In genomic region chr2:30392114-30392576, GRCm38 (mm10) we compare ENCODE assay signal across 8 mouse cellular contexts. TPM values are rescaled to one million over a fixed set of nuclear protein-coding genes. Genes with fewer than 3 reads are reported as not detected.
A peak's percentile ranks its signal among the peaks of the same experiment; 100 is the strongest.
DNase-seq lines count a peak whose midpoint lies in the region; ATAC-seq and TF ChIP-seq lines count a peak whose summit lies in the region.

Gene Dolpp1 (plus strand): TSS chr2:30392254.

- peaks cover 5% of the 10 kb centered on the region; the same call in 1 of the 2 replicates for H3K9me3 ChIP-seq in erythroblast, embryonic 14.5 days (ENCODE audit: control insufficient read depth, low read length)
- no peaks in the 10 kb centered on the region for H3K9me3 ChIP-seq in heart, embryonic 12.5 days (replicated peaks)
- H3K9me3 ChIP-seq in kidney, postnatal 0 days (replicated peaks; ENCODE audit: low read length): no peaks in the 10 kb centered on the region
- H3K9me3 ChIP-seq in liver, embryonic 11.5 days (ENCODE audit: control insufficient read depth, low read length): no peaks in the 10 kb centered on the region
- H3K9me3 ChIP-seq in stomach, embryonic 14.5 days (ENCODE audit: control insufficient read depth, low read depth, low read length): no peaks in the 10 kb centered on the region

- H3K27ac ChIP-seq in heart, embryonic 12.5 days (ENCODE audit: poor library complexity, severe bottlenecking): peak within 1 kb of the TSS; percentile 82
- peak within 1 kb of the TSS; percentile 61 for H3K27ac ChIP-seq in kidney, postnatal 0 days
- peak within 1 kb of the TSS; percentile 84 for H3K27ac ChIP-seq in liver, embryonic 11.5 days (ENCODE audit: low read depth, low read length)
- peak within 1 kb of the TSS; percentile 88 for H3K27ac ChIP-seq in stomach, embryonic 14.5 days (ENCODE audit: low read length)

- peaks cover 38% of the 10 kb centered on the region for H3K4me1 ChIP-seq in erythroblast, embryonic 14.5 days (ENCODE audit: control insufficient read depth)
- H3K4me1 ChIP-seq in heart, embryonic 12.5 days (replicated peaks): peaks cover 16% of the 10 kb centered on the region
- no peaks in the 10 kb centered on the region; the same call in 1 of the 2 replicates for H3K4me1 ChIP-seq in kidney, postnatal 0 days (replicated peaks; ENCODE audit: insufficient read depth, low read length)
- peaks cover 14% of the 10 kb centered on the region for H3K4me1 ChIP-seq in liver, embryonic 11.5 days (replicated peaks; ENCODE audit: control insufficient read depth, insufficient read depth, low read length)
- H3K4me1 ChIP-seq in stomach, embryonic 14.5 days (ENCODE audit: control insufficient read depth, insufficient read depth, low read length): peaks cover 7% of the 10 kb centered on the region; the same call in 1 of the 2 replicates

- TF ChIP-seq POLR2A in brain, embryonic 14.5 days (IDR thresholded peaks at IDR 0.05; ENCODE audit: borderline replicate concordance, extremely low read depth, insufficient read depth, insufficient read length, poor library complexity, severe bottlenecking): no peak; the same call in 1 of the 2 replicates

- H3K36me3 ChIP-seq in C2C12 (ENCODE audit: control insufficient read depth, insufficient read depth): peaks cover 7% of the 10 kb centered on the region
- H3K36me3 ChIP-seq in erythroblast, embryonic 14.5 days (ENCODE audit: control insufficient read depth): peaks cover 33% of the 10 kb centered on the region
- H3K36me3 ChIP-seq in heart, embryonic 12.5 days: peaks cover 20% of the 10 kb centered on the region
- peaks cover 9% of the 10 kb centered on the region for H3K36me3 ChIP-seq in kidney, postnatal 0 days (ENCODE audit: insufficient read depth, low read length)
- peaks cover 9% of the 10 kb centered on the region for H3K36me3 ChIP-seq in liver, embryonic 11.5 days (ENCODE audit: control insufficient read depth, insufficient read depth, low read length)
- H3K36me3 ChIP-seq in stomach, embryonic 14.5 days (ENCODE audit: control insufficient read depth, insufficient read depth, low read length): peaks cover 6% of the 10 kb centered on the region; the same call in 1 of the 2 replicates

- H3K79me2 ChIP-seq in C2C12 (ENCODE audit: control insufficient read depth, insufficient read depth): peaks cover 25% of the 10 kb centered on the region

- H3K4me3 ChIP-seq in C2C12 (ENCODE audit: insufficient read depth, poor library complexity, severe bottlenecking): peak within 1 kb of the TSS; percentile 83
- peak within 1 kb of the TSS; percentile 80 for H3K4me3 ChIP-seq in erythroblast, embryonic 14.5 days (replicated peaks)
- peak within 1 kb of the TSS; percentile 85 for H3K4me3 ChIP-seq in heart, embryonic 12.5 days
- H3K4me3 ChIP-seq in kidney, postnatal 0 days (replicated peaks; ENCODE audit: low read depth, low read length): peak within 1 kb of the TSS; percentile 56
- H3K4me3 ChIP-seq in liver, embryonic 11.5 days (ENCODE audit: low read depth, low read length): peak within 1 kb of the TSS; percentile 76
- H3K4me3 ChIP-seq in stomach, embryonic 14.5 days (ENCODE audit: low read depth, low read length): peak within 1 kb of the TSS; percentile 76

- H3K79me3 ChIP-seq in C2C12 (ENCODE audit: low read depth): peaks cover 5% of the 10 kb centered on the region

- peak; percentile 97 for ATAC-seq in heart, embryonic 12.5 days (ENCODE audit: insufficient number of reproducible peaks, low FRiP score)
- ATAC-seq in kidney, postnatal 0 days (replicated peaks; ENCODE audit: low FRiP score, low read depth): peak; percentile 98
- ATAC-seq in liver, embryonic 11.5 days (replicated peaks; ENCODE audit: low FRiP score): peak; percentile 98
- ATAC-seq in stomach, embryonic 14.5 days (ENCODE audit: insufficient number of reproducible peaks, insufficient read depth, low FRiP score, low read depth): peak; percentile 97

- under 1% methylated on average over 40 of the region's 40 CpGs for WGBS in heart, embryonic 12.5 days
- 0% methylated on average over 40 of the region's 40 CpGs for WGBS in kidney, postnatal 0 days
- under 1% methylated on average over 40 of the region's 40 CpGs for WGBS in liver, embryonic 11.5 days
- WGBS in stomach, embryonic 14.5 days: under 1% methylated on average over 40 of the region's 40 CpGs

- peak; percentile 100 for DNase-seq in brain, embryonic 14.5 days (ENCODE audit: low read depth)
- DNase-seq in kidney, postnatal 0 days (ENCODE audit: low spot score): peak; percentile 99
- peak; percentile 95 for DNase-seq in liver, embryonic 11.5 days (ENCODE audit: low spot score)
- peak; percentile 98 for DNase-seq in naive thymus-derived CD4-positive, alpha-beta T cell, adult 2 months (ENCODE audit: low read depth)

- peak within 1 kb of the TSS; percentile 80 for H3K9ac ChIP-seq in heart, embryonic 12.5 days
- peak within 1 kb of the TSS; percentile 57 for H3K9ac ChIP-seq in kidney, postnatal 0 days (ENCODE audit: low read depth, low read length)
- H3K9ac ChIP-seq in liver, embryonic 11.5 days (ENCODE audit: low read depth, low read length): peak within 1 kb of the TSS; percentile 76
- peak within 1 kb of the TSS; percentile 65 for H3K9ac ChIP-seq in stomach, embryonic 14.5 days (replicated peaks; ENCODE audit: low read depth, low read length)

- H3ac ChIP-seq in C2C12 (ENCODE audit: control insufficient read depth, insufficient read length, low read depth): peak within 1 kb of the TSS; percentile 51

- TF ChIP-seq CTCF in C2C12 (IDR thresholded peaks at IDR 0.05; ENCODE audit: control insufficient read depth, insufficient read depth, insufficient read length): no peak
- no peak for TF ChIP-seq CTCF in brain, embryonic 14.5 days (IDR thresholded peaks at IDR 0.05; ENCODE audit: borderline replicate concordance, extremely low read depth, insufficient read depth, insufficient read length)
- TF ChIP-seq CTCF in kidney, postnatal 0 days (IDR thresholded peaks at IDR 0.05; ENCODE audit: low read depth): no peak

- H3K27me3 ChIP-seq in C2C12 (ENCODE audit: control insufficient read depth, insufficient read depth, insufficient read length): no peaks in the 10 kb centered on the region
- no peaks in the 10 kb centered on the region for H3K27me3 ChIP-seq in erythroblast, embryonic 14.5 days (ENCODE audit: control insufficient read depth)
- no peaks in the 10 kb centered on the region for H3K27me3 ChIP-seq in heart, embryonic 12.5 days (replicated peaks)
- no peaks in the 10 kb centered on the region for H3K27me3 ChIP-seq in kidney, postnatal 0 days (ENCODE audit: insufficient read depth, low read length)
- H3K27me3 ChIP-seq in liver, embryonic 11.5 days (replicated peaks; ENCODE audit: control insufficient read depth, insufficient read depth, low read length): no peaks in the 10 kb centered on the region
- no peaks in the 10 kb centered on the region for H3K27me3 ChIP-seq in stomach, embryonic 14.5 days (ENCODE audit: control insufficient read depth, insufficient read depth, low read length)

- peak within 1 kb of the TSS; percentile 86 for H3K4me2 ChIP-seq in heart, embryonic 12.5 days
- H3K4me2 ChIP-seq in kidney, postnatal 0 days (ENCODE audit: low read length): peak within 1 kb of the TSS; percentile 85
- peak within 1 kb of the TSS; percentile 94 for H3K4me2 ChIP-seq in liver, embryonic 11.5 days
- H3K4me2 ChIP-seq in stomach, embryonic 14.5 days (replicated peaks; ENCODE audit: low read depth, low read length): peak within 1 kb of the TSS; percentile 78

TF ChIP-seq in C2C12, 6 proteins besides CTCF, POLR2A, EP300 and RAD21:
- no peak for TF ChIP-seq CEBPB (IDR thresholded peaks at IDR 0.05; ENCODE audit: low read depth)
- no peak for TF ChIP-seq MAX (IDR thresholded peaks at IDR 0.05)
- TF ChIP-seq MYOG (IDR thresholded peaks at IDR 0.05; ENCODE audit: control insufficient read depth, extremely low read depth, insufficient read length): no peak
- TF ChIP-seq MYOD1 (IDR thresholded peaks at IDR 0.05; ENCODE audit: control insufficient read depth, insufficient read length, low read depth): no peak
- no peak for TF ChIP-seq FOSL1 (IDR thresholded peaks at IDR 0.05; ENCODE audit: insufficient read depth, low read length, poor library complexity, severe bottlenecking)
- TF ChIP-seq USF1 (IDR thresholded peaks at IDR 0.05; ENCODE audit: low read depth): no peak

RNA-seq across cellular contexts. Expression of gene Dolpp1, which starts in this region (rescaled TPM):
- polyA plus RNA-seq in C2C12 (2012; fragmentation: generic; extraction: Trizol): 19.4 TPM
- polyA plus RNA-seq in brain, embryonic 14.5 days (2012; rRNA removed): 73.2 and 114 TPM in 2 replicates
- polyA plus RNA-seq in erythroblast, embryonic 14.5 days (2012): 2.2 and 2.6 TPM in 2 replicates
- polyA plus RNA-seq in heart, embryonic 12.5 days (2016; fragmentation: Nextera tagmentation; extraction: Ambion mirVana): 21.9 and 22.2 TPM in 2 replicates
- polyA plus RNA-seq in kidney, postnatal 0 days (2015; fragmentation: Nextera tagmentation; extraction: Ambion mirVana): 23.4 and 24.5 TPM in 2 replicates
- 37.6 and 39.9 TPM in 2 replicates for polyA plus RNA-seq in liver, embryonic 11.5 days (2014; fragmentation: Nextera tagmentation; extraction: Ambion mirVana)
- polyA plus RNA-seq in stomach, embryonic 14.5 days (2014; fragmentation: Nextera tagmentation; extraction: Ambion mirVana): 35.8 and 37.8 TPM in 2 replicates

Comparison
In these comparisons a context has a peak if more than half of its experiments do, and no peak if none do; other contexts are left out.
1. Peak in every context shown above with its lines: DNase-seq, ATAC-seq, H3K4me3 ChIP-seq and H3K27ac ChIP-seq.